Mouse (Mus musculus): ENCODE results near the gene Cd47. TPM values are rescaled to one million over a fixed set of nuclear protein-coding genes. Genes with fewer than 3 reads are reported as not detected.
A peak's percentile ranks its signal among the peaks of the same experiment; 100 is the strongest.

Cd47 gene
- total RNA-seq, 2 experiments from 2014 or later, result 57.3 to 58.4 TPM

- DNase-seq, result no peak
Observed at GRCm38 (mm10) chr16:49915532-49916476, 115.5 kb downstream of the Cd47 start.

DNA sequence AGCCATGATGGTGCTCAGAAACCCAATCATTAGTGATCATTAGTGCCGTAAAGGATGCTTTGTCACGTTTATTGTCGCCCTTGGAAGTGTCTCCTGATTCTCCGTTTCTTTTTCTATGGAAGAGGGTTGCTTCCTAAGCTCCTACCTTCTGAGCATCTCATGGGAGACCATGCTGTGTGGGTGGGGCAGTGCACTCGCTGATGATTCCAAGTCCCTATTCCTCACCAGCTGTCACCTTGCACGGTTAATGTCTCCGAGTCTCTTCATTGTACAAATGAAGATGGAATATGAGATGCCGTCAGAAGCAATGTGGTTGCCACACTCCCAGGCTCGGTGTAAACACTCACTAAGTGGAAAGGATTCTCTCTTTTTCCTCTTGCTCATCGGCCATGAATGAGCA is 119.9 kb downstream of the Cd47 start:
- no peak for DNase-seq

DNA sequence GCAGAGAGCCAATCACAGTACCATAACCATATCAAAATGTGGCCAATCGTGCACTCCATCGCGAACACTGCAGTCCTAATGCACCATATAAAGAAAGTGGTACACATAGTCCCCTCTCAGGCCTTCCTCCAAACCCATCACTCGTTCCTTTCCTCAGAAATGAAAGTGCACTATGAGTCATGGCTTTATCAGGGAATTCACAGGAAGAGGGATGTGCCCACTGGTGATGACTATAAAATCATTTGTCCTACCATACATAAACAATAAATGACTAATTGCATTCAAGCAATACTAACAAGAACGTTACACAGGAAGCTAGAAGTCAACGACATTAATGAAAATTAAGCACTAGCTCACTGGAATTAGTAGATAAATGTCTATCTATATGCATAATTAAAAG is 121.3 kb downstream of the Cd47 start:
- DNase-seq, result no peak

DNA sequence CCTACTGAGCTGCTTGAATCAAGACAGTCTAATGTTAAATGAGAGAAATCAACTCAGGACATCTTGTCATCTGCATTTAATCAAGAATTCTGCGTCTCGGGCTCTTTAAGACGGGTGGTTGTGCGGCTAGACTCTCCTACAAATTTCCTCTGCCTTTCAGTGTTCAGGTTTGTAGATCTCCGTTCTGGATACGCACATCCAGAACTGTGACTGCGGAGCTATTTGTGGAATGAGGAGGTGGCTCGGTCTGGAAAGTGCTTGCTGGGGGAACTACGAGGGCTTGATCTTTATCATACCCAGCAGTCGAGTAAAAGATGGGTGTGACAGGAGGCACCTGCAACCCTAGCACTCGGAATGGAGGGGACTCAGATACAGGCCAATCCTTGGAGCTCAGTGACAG is 121.8 kb downstream of the Cd47 start:
- DNase-seq, result no peak

GRCm38 (mm10) chr16:49923720-49924119 is 123.4 kb downstream of the Cd47 start:
- no peak for DNase-seq

DNA sequence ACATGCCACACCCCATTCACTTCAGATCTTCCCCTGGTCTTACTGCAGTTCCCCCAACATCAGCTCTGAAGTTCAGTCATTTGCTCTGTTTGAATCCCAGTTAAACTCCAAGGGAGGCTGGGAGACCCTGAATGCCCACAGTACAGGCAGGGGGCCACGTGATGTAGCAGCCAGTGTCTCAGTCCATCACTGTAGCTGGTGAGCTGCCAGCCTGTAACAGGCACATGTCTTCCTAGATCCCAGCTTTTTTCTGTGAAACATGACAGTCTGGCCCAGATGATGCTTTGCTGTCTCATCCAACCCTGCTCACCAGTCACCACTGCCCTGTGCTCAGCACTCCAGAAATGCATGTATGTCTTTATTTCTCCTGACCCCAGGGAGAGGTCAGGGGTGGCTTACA is 124.6 kb downstream of the Cd47 start:
- DNase-seq, result no peak

DNA sequence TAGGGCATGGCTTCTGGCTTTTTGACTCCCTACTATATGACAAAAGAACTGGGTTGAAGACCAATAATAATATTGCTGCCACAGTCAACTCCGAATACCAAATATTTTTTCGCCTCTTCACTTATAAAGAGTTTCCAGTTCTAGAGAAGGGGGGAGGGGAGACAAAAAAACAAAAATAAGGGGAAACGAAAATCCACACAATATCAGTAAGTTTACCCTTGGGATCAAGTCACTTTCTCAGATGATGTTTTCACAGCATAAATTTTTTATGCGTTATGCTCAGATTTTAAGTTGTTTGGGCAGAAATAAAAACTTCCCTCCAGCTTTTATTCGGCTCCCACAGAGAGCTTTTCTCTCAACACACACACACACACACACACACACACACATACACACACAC is 132.9 kb downstream of the Cd47 start:
- DNase-seq, result no peak

DNA sequence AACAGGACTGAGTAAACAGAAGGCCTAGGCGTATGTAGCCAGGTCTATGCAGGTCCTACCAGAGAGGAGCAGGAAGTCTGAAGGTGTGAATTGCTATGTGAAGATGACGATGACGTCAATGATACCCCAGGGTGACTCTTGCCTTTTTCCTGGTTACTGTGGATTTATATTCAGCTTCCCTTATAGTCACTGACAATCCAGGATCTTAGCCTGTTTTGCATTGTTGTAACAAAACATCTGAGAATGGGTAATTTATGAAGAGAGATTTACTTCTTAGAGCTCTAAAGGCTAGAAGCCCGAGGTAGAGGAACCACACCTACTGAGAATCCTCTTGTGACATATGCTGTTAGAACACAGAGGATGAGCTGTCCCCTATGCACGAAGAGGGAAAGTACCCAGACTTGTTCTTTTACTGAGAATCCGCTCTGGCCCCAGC is 135.7 kb downstream of the Cd47 start:
- DNase-seq, result no peak

DNA sequence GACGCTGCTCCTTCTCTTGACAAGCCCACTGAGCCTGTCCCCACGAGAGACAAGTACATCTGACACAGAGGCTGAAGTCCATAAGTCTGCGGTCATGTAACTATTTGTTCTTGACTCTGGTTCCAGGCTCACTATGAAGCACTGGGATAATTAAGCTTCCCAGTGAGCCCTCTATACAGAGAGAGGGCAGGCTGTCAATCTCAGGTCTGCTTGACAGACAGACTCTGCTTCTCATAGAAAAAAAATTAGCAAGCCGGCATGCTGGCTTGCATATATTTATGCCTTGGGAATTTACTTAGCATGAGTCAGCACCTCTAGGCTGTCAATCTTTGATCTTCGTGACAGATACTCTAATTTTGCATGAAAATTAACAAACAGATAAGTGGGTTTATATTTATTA is 136.5 kb downstream of the Cd47 start:
- DNase-seq, result no peak

- no peak for DNase-seq
Observed at GRCm38 (mm10) chr16:49937218-49938165, 137.2 kb downstream of the Cd47 start.

GRCm38 (mm10) chr16:49938483-49939301 is 138.4 kb downstream of the Cd47 start:
- no peak for DNase-seq

DNA sequence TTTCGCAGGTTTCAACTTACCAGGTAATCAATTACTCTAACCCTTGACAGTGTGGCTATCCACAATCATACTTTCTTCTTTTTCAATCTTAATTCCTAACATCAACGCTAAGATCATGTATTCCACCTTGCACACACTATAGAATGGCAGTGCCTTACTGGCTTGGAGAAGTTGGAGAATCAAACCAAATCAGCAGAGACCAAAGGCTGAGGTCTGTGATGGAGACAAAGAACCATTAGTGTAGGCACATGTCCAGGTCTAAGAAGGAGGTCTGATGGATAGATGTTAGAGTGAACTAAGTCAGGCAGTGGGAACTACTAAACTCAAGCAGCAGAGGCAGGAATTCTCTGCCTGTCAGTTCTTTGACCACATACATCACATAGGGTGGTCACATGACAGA is 139.0 kb downstream of the Cd47 start:
- DNase-seq, result no peak

GRCm38 (mm10) chr16:49940473-49940872 is 140.1 kb downstream of the Cd47 start:
- no peak for DNase-seq

DNA sequence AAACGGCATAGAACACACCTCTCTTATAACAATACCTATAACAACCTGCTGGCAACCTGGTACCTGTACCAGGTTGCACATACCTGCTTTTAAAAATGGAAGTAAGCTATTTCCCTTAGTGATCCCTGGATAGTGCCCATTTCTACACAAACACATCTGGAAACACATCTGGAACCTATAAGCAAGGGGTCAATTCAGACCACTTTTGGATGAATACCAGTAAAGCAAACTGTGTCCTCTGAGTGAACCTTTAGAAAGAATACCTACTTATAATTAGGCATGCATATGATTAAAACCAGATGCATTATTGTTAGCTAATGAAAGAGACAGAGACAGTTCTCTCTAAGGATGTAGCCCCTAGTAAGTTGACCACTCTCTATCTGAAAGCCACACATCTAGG is 140.7 kb downstream of the Cd47 start:
- DNase-seq, result no peak

- DNase-seq, result no peak
Observed at GRCm38 (mm10) chr16:49943726-49944125, 143.4 kb downstream of the Cd47 start.

DNA sequence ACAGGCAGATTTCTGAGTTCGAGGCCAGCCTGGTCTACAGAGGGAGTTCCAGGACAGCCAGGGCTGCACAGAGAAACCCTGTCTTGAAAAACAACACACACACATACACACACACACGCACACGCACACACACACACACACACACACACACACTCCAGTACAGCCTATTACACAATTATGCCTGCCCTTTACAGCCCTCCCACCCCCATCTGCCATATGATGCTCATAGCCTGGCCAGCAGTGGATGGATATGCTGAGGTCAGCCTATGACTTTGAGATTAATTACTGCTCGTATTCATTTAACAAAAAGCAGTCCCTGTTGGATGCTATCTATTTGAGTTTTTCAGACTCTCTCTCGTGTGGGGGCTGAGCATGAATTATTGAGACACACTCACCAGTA is 144.8 kb downstream of the Cd47 start:
- DNase-seq, result no peak

DNA sequence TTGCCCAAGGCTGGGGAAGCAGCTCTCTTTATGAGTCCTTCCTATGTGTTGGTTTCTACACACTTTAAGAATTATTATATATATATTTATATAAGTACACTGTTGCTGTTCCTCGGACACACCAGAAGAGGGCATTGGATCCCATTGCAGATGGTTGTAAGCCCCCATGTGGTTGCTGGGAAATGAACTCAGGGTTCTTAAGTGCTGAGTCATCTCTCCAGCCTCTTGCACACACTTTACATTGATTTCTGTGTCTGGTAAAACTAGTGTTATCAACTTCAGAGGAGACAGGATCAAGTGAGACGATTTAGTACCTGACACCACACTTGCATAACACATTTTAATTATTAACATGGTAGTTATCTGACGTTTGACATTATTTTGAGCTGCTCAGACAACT is 146.7 kb downstream of the Cd47 start:
- no peak for DNase-seq

DNA sequence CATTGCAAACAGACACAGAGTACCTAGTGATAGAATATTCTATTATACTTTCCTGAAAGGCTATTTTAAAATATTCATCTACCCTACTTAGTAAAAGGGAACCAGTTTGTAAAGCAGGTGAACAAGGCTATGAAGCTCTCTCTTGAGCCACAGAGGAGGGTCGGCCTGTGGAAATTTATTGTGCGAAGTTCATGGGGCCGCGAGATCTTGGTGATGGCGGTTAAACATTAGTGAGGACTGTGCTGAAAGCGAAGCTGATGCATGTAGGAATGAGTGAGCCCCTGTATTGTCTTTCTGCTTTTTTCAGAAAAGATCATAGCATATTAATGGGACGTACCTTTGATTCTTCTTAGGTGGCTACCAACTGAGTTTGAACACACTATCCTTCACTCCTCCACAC is 147.3 kb downstream of the Cd47 start:
- DNase-seq, result no peak

GRCm38 (mm10) chr16:49948287-49948686 is 148.0 kb downstream of the Cd47 start:
- no peak for DNase-seq

GRCm38 (mm10) chr16:49949261-49949660 is 148.9 kb downstream of the Cd47 start:
- no peak for DNase-seq

DNA sequence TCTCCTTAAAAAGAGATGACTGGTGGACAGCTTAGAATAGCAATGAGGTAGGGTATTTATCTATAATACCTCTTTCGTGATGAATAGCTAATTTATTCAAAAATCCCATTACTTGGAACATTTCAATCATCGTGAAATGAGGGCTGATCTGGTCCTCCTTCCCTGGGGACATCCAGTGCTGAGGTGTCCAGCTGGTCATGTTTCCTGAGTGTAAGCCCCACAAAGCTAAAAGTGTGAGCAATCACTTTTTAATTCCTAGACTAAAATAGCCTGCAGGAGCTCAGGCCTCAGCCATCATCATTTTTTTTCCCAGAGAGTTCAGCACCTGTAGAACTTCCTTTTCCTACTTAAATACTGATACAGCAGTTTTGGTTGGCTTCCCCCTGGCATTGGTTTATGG is 150.0 kb downstream of the Cd47 start:
- no peak for DNase-seq

GRCm38 (mm10) chr16:49951288-49951691 is 151.0 kb downstream of the Cd47 start:
- DNase-seq, result peak; percentile 42
